Mouse (Mus musculus) kidney, adult 18-20 months (tissue): ENCODE results near the gene Ttc29.

Source experiments
- DNase-seq: peaks from one replicate; pipeline ENCODE4 v3.0.0; 2021

Gene Ttc29

DNA sequence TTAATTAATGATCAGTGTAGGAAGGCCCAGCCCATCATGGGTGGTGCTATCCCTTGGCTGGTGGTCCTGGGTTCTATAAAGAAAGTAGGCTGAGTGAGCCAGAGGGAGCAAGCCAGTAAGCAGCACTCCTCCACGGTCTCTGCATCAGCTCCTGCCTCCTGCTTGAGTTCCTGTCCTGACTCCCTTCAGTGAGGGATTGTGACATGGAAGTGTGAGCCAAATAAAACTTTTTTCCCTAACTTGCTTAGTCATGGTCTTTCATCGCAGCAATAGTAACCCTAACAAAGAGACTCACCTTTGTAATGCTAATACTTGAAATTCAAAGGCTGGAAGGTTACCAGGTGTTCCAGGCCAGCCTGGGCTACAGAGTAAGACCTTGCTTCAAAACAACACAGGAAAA is 71.7 kb downstream of the Ttc29 start:
- no peak for DNase-seq

DNA sequence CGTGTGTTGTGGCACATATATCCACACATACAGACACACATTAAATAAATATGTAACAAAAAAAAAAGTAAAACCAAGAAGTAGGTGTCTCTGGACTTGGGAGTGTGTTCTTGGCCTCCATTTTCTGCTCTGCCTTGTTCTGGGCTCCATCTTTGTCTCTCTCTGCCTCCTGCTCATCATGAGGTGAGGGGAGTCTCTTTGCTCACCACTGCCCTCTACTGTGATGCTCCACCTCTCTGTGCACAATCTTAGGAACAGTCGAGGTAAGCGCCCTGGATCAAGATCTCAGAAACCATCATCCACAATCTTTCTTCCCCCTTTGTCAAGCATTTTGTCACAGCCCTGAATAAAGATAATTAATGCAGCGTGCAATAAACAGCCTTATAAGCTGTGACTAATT is 72.3 kb downstream of the Ttc29 start:
- DNase-seq: no peak

DNA sequence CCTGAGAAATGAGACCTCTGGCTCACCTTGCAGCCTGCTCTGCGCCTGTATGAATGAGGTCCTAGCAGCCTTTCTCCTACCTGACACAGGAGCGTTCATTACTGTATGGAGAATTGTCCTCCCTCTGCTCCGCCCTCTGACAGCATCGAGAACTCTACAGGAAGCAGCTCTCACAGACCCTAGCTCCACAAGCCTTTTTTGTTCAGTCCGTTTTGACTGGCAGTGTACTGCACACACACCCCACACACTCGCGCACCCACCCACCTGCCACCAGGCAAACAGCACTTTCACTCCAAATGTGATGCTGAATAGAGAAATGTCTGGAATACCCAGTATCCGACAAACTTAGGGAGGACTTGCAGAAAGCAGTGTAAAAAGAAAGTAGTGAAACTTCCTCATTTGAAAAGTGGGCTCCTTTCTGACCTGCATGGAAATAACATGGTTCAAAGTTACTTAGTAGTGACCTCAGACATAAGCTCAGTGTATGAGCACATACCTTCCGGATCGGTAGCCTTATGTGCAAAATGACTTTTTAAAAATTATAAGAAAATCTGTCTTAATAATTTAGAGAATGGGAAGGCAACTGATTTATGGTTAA is 76.4 kb downstream of the Ttc29 start:
- no peak for DNase-seq

DNA sequence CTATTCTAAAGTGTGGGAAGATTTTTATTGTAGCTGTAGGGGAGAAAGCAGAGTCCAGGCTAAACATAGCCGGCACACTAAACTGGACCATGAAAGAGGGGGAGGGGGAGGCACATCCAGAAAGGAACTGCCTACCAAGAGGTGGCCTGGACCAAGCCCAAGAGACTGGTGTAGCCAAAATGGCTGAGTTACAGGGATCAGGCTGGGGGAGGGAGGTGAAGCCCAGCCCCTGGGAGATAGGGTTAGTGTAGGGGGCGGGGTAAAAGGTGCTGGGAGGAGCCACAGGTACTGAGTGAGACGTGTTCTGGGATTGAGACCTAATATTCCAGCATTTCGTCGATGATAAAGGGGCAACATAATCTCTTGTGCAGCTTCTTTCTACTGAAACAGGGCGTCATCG is 77.2 kb downstream of the Ttc29 start:
- DNase-seq: no peak

DNA sequence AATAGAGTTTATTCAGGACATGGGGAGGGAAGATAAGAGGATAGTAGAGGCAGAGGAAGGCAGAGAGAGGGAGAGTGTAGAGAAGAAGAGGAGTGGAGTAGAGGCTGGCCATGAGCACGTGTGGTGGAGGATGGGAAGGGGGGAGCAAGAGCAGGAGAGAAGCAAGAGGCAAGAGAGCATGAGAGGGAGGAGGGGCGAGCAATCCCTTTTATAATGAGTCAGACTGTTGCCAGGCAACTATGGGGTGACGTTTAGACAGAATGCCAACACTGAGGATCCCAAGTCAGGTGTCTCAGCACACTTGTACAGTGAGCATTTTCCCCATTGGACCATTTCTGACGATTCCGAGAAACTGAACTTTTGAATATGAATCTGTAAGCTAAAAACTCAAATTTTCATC is 82.4 kb downstream of the Ttc29 start:
- DNase-seq: no peak

DNA sequence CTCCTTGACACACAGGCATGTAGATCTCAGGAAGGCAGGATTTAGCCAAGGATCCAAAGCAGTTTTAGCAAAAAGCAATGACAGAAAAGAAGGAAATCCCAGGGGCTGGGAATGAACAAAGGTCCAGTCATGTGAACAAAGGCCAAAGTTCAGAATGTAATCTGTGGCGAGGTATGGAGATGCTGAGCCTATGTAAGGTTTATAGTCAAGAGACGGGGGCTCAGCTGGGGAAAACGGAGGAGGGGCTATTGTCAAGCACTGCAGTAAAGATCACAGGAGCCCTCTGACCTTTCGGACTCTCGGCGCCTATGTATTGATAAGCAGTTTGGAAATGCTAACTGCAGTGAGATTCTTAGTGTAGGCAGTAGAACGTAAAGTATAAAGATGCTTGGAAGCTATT is 90.5 kb downstream of the Ttc29 start:
- no peak for DNase-seq

DNA sequence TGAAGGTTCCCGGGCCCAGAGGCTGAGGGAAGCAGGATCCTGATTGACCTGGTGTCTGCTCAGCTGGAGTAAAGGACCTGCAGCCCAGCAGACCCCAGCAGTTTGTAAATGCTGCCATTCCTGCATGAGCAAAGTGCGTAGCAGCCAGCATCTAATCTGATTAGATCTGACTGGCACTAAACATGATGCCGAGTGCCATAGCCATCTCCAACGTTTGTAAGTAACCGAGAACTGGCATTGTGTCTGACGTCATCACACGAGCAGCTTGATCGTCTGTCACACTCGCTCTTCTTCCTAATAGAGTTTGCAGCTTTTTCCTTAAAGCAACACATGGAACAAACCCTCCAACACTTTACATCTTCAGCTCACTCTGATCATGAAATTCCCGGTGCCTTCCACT is 93.5 kb downstream of the Ttc29 start:
- DNase-seq: no peak

DNA sequence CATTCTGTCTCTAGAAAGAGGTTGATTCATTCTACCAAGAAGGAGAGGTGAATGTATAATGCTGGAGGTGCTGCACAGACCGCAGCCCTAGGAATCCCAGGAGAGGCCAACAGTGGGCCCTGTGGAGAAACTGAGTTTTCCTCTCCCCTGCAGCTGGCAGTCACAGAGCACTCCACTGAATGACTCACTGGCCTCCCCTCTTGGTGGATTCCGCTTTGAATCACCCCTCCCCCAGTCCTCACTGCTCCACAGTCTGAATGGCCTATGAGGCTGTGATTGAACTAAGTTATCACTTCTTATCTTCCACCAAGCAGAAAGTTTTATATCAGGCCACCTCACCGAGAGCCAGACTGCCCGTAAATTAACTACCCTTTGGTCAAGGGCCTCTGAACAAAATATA is 94.0 kb downstream of the Ttc29 start:
- DNase-seq: no peak

DNA sequence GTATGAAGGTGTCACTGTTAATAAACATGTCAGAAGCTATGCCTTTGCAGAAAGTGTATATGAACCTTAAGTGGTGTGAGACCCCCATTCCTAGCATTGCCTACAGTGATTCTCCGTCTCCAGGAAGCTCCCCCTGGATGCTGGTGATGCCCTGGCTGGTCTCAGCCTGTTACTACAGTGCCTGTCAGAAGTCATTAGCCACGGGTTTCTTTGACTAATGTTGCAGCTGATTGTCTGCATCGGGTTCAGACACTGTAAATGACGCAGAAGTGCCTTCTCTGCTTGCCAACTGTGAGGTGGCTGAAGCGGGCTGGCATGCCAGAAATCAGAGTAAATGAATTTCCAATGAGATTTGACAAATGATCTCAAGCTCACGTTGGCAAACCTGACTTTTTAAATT is 96.4 kb downstream of the Ttc29 start:
- DNase-seq: no peak

DNA sequence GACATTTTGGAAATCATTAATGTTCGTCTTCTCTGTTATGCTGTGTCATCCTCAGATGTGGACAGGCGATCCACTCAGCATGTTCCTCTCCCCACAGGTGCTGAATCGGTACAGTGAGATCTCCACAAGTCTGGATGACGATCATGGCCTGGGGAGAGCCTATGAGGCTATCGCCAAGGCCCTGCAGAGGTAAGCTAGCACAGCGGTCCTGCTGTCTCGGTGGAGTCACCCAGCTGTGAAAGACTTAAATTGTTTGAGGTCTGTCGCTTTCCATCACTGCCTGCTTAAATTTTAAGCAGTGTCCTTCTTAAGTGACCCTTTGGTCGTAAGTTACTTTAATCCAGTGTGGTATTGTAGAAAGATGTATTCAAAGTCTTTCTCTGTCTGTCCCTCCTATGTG is 102.5 kb downstream of the Ttc29 start:
- no peak for DNase-seq

DNA sequence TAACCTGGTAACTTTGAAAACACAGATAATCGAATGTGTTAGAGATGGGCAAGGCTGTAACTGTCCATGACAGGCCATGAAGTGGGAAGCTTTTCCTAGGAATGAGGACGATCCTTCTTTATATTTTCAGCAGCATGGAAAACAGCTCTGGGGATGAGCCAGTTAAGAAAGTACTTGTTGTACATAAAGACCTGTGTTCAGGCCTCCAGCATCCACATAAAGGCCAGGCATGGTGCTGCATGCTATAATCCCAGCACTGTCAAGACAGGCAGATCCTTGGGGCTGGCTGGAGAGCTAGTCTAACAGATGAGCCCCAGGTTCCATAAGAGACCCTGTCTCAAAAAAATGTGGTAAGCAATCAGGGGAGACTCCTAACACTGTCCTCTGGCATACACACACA is 104.6 kb downstream of the Ttc29 start:
- DNase-seq: no peak

DNA sequence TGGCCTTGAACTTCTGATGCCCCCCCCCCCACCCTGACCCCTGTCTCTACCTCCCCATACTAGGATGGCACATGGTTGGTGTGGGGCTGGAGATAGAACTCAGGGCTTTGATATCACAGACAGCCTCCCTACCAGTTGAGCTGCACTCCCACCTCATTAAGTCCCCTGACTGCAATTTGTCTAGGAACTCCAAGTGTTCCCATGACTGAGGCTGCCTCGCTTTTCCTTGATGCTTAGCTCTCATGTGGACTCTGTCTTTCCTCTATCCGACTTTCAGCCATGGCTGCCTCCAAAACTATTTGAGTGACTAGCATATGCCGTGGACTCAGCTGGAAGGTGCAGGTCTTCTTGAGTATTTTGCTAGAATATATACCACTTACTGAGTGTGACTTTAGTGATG is 110.3 kb downstream of the Ttc29 start:
- DNase-seq: no peak

DNA sequence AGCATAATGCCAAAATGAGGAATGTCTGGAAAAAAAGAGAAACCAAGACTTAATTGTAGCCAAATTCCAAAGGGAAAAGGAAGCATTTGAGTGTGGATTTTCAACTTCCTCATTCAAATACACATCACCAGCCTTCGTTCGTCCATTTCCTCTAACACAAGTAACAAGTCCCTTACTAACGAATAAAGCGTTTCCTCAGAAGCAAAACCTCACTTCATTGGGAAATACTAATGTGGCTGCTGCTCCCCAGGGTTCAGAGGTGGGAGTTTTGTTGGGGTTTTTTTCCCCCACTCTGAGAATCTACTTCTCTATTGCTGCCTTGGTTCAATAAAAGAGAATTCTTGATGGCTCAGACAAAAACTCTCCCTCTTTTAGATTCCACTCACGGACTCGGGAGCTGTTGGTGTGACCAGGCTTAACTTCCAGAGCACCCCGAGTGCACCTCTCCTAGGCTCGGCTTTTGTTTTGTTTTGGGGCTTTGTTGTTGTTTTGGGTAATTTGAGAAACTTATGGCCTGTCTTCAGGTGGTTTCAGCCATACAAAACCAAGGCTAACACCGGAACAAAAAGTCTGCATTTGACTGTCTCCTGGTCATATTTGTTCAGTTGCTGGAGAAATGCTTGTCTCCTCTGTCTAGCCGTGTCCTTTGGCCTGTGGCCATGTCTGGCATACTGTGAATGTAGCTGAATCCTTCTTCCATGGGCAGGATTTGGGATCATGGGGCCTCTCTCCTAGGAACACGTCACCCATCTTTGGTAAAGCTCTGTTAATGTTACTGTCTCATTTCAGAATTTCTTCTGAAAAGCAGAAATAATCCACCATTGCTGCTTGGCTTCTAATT is 127.8 kb downstream of the Ttc29 start:
- no peak for DNase-seq

DNA sequence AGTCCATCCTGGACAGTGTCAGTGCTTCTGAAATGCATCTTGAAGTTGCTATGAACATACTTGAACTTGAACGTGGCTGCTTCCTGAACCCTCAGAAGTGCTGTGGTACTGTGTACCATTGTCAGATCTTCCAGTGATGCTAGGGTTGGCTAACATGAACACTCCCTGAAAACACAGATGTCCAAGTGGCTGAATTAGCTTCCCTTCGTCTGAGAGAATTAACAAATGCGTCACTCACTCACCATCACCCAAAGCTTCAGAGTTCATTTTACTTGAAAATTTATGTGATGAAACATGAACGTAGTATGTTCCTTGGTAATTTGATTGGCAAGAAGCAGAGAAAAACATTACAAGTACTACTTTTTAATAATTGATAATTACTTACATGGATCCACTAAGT is 129.1 kb downstream of the Ttc29 start:
- DNase-seq: no peak

DNA sequence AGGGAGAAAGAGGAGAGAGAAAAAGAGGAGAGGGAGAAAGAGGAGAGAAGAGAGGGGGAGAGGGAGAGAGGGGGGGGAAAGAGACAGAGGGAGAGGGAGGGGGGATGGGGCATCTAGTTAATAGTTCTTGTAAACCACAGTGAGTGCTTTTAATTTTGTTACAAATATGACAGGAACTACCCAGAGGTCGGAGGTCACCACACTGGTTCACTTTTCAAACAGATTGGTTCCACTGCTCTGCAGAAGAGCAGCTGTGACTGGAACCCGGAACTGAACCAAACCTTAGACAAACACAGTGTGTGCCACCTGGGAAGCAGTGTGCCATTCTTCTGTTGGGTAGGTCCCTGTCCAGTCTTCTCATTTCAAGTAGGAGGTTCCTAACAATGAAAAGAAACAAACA is 130.9 kb downstream of the Ttc29 start:
- no peak for DNase-seq

DNA sequence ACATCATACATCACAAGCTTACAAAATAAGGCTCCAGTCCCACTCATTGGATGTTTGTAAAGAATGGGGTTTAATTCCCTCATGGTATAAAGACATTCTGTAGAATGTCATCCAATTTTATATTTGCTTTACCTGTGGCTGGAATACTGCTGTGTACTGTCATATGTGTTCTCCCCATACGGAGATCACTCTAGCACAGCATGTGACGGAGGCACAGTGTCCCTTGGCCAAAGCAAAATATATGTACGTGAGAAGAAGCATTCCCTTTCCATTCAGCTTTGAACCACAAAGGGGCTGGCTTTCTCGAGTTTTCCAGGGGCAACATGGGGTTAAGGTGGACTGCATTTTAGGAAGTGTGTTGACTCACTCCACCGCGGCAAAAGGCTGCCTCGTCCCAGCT is 132.6 kb downstream of the Ttc29 start:
- DNase-seq: no peak

DNA sequence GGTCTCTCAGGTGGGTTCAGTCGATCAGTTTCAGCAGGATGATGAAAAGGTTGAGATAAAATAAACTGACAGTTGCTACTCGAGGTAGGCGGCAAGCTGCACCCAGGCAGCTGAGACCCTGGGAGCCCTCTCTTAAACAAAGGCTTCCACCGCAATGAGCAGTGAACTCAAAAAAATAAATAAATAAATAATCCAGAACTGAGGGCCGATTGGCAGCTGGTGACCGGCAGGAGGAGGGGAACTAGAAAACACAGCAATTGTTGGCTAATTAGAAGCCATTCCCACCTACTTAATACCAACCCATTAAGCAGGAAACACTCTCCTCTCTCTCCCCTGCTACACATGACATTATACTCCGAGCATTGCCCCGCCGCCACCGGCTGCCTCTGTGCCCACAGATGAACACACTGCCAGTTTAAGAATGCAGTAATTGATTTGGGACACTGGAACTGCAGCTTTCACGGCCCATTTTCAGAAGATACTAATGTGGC is 133.1 kb downstream of the Ttc29 start:
- no peak for DNase-seq

DNA sequence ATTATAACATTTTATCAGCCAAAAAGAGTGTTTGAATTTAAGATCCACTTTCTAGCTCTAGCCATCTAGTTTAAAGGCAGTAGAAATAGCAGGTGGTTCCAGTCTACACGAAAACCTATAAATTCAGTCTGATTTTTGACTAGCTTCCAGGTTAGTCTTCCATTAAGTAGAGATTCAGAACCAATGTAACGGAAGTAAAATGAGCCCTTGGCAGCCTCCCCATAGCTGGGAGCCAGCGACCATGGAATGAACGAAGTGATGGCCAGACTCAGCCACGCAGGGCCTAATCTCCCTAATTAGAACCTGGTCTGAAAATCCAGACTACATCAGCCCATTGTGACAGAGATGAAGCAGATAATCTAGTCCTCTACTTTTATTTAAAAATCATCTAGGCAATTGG is 140.8 kb downstream of the Ttc29 start:
- no peak for DNase-seq

DNA sequence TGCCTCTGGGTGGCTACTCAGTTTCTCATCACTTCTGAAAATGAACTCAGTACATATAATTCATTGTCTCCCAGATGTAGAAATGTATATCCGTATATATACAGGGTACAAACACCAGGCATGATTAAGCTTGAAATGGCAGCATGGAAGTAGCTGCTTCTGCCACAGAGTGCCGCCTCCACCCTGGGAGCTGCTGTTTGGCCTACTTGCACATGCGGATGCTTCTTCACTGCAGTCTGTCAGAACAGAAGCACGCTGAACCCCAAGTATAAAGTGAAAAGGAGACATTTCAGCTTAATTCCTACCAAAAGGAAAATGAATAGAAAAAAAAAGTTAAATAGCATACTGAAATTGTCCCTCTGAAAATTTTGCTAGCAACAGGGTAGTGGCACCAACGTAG is 141.7 kb downstream of the Ttc29 start:
- DNase-seq: no peak

DNA sequence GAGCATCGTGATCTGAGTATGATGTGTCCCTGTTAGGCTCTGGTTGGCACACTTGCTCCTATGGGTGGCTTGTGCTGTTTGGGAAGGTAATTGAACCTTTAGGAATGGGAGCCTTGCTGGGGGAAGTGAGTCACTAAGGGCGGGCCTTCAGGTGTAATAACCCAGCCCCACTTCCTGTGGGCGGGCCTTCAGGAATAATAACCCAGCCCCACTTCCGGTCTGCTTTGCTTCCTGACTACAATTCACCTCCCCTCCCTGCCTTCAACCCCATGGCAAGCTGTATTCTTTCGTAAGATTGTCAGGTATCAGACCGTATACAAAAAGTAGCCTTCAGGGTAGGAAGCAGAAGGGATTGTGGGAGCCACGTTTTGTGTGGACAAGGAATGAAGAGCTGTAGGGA is 177.7 kb downstream of the Ttc29 start:
- DNase-seq: no peak

DNA sequence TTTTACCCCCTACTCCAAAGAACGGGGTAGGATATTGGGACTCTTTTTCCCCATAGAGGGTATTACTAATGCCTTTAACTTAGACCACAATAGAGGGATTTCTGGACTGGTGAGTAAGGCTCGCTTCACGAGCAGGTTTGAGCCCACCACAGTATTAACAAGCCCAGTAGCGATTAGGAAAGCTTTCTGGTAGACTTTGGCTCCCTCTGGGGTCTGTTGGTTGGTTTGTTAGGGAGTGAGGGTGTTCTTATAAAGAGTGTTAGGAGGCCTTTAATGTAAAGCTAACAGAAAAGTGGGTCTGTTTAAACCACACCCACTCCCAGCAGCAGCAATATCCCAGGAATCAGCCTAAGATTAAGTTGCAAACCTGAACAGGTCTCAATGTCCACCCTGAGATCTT is 206.2 kb downstream of the Ttc29 start:
- DNase-seq: no peak

DNA sequence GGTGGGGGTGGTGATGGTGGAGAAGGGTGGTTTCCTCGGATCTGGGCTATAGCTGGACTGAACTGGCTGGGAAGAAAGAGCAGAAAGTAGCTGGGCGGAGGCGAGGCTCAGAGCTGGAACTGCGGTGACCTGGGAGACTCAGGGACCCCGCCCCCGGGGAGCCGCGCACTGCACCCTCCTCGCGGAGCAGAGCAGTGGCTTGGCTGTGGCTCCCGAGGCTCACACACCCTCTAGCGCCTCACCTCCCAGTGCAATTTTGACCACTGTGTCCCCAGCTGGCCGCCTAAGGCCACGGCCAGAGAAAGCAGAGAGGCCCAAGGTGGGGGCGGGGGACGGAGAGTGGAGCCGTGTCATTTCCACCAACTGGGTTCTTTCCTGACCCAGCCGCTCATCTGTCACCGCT is 207.0 kb downstream of the Ttc29 start:
- no peak for DNase-seq

DNA sequence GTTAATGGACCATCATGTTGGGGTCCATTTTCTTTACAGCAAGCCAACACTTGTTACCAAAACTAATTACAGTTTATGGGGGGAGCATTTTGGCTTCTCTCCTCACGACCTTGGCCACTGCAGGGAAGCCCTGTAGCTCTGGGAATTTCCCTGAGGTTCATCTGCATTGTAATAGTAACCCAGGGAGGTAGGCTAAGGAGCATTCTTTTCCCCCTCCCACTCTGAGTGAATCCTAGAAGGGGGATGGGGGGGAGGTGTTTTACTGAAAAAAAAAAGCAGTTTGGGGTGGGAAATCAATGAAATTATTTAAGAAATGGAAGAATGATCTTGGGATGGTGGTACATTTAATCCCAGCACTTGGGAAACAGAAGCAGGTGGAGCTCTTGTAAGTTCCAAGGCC is 210.8 kb downstream of the Ttc29 start:
- no peak for DNase-seq

DNA sequence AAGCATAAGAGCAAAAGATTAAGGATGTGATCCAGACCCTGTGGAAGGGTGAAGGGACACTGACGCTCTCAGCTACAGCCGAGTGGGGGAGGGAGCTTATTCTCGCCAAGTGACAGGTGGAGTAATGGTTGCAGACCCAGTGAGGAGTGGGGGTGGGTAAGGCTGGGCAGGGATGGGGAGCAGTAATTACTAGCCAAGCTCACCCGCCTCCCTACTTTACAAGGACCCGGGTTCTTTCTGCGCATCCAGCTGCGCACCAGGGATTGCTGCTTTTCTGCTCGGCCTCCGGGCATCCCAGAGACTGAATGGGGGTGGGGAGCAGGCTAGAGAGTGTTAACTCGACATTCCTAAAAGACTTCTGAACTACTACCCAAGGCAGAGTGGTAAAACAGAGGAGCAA is 213.4 kb downstream of the Ttc29 start:
- no peak for DNase-seq
